In genomic region chr3:53655343-53655742, GRCm38 (mm10) we compare ENCODE assay signal across 10 mouse cellular contexts. TPM values are rescaled to one million over a fixed set of nuclear protein-coding genes. Genes with fewer than 3 reads are reported as not detected.
DNase-seq lines count a peak whose midpoint lies in the region; ATAC-seq and TF ChIP-seq lines count a peak whose summit lies in the region.
"Had no signal": no experiment of that assay in that cellular context is flagged by ENCODE, and none has a peak within 500 bp of the region (broad histone marks: within the 10 kb centered on the region; RNA-seq: fewer than 3 reads in every experiment).

No protein-coding gene starts in this region.

- peaks cover 23% of the 10 kb centered on the region; the same call in 1 of the 2 replicates for H3K9me3 ChIP-seq in lung, embryonic 14.5 days (ENCODE audit: low read depth, low read length)
- peaks cover 17% of the 10 kb centered on the region; the same call in 1 of the 2 replicates for H3K9me3 ChIP-seq in embryonic facial prominence, embryonic 15.5 days (replicated peaks)
- peaks cover 16% of the 10 kb centered on the region; the same call in 1 of the 2 replicates for H3K9me3 ChIP-seq in neural tube, embryonic 12.5 days

- peaks cover 26% of the 10 kb centered on the region for H3K36me3 ChIP-seq in lung, embryonic 14.5 days (ENCODE audit: insufficient read depth)
- peaks cover 15% of the 10 kb centered on the region for H3K36me3 ChIP-seq in embryonic facial prominence, embryonic 15.5 days
- H3K36me3 ChIP-seq in neural tube, embryonic 12.5 days, result no peaks in the 10 kb centered on the region

- peak overlapping the region; percentile 83 for H3K4me2 ChIP-seq in lung, embryonic 14.5 days
- H3K4me2 ChIP-seq in embryonic facial prominence, embryonic 15.5 days (replicated peaks), result peak overlapping the region; percentile 94; the same call in 1 of the 2 replicates
- peak overlapping the region; percentile 100 for H3K4me2 ChIP-seq in neural tube, embryonic 12.5 days (replicated peaks)

- peak; percentile 85 for DNase-seq in heart, adult 11 months
- DNase-seq in heart, postnatal 36 days, result no peak
- DNase-seq in lung, embryonic 14.5 days, result no peak
- no peak for DNase-seq in lung, postnatal 25 days (ENCODE audit: low spot score)
- no peak for DNase-seq in left cerebral cortex, postnatal 36 days (ENCODE audit: low spot score in 2 of 2)
- no peak for DNase-seq in left cerebral cortex, postnatal 25 days (ENCODE audit: low spot score in 2 of 2)

- no peak overlapping the region for H3K27ac ChIP-seq in lung, embryonic 14.5 days (ENCODE audit: low read depth)
- no peak overlapping the region for H3K27ac ChIP-seq in embryonic facial prominence, embryonic 15.5 days (replicated peaks)
- no peak overlapping the region for H3K27ac ChIP-seq in neural tube, embryonic 12.5 days

- 81% methylated on average over 13 of the region's 13 CpGs for WGBS in lung, embryonic 14.5 days
- WGBS in embryonic facial prominence, embryonic 15.5 days, result 87% methylated on average over 13 of the region's 13 CpGs
- WGBS in neural tube, embryonic 12.5 days, result 91% methylated on average over 13 of the region's 13 CpGs

- TF ChIP-seq CTCF in lung, embryonic 14.5 days (IDR thresholded peaks at IDR 0.05; ENCODE audit: low read depth), result no peak

- 0 out of 2 replicates have a peak, but pooled peaks cover 3% of the 10 kb centered on the region for H3K4me1 ChIP-seq in lung, embryonic 14.5 days (ENCODE audit: insufficient read depth)
- peaks cover 25% of the 10 kb centered on the region for H3K4me1 ChIP-seq in embryonic facial prominence, embryonic 15.5 days
- H3K4me1 ChIP-seq in neural tube, embryonic 12.5 days, result peaks cover 20% of the 10 kb centered on the region

- H3K4me3 ChIP-seq in lung, embryonic 14.5 days (ENCODE audit: low read depth, low read length), result peak overlapping the region; percentile 56; the same call in 1 of the 2 replicates
- H3K4me3 ChIP-seq in embryonic facial prominence, embryonic 15.5 days (replicated peaks), result no peak overlapping the region
- no peak overlapping the region for H3K4me3 ChIP-seq in neural tube, embryonic 12.5 days

- intact Hi-C loops in heart, postnatal 36 days (cut with DNase I), result loop anchor here (5.0 kb wide), 2 partner anchors 77 to 128 kb away; no protein-coding TSS in a partner anchor
- intact Hi-C loops in left cerebral cortex, postnatal 36 days (cut with DNase I), result loop anchor here (5.0 kb wide), 2 partner anchors 68 to 128 kb away; no protein-coding TSS in a partner anchor
- intact Hi-C loops in left cerebral cortex, postnatal 25 days (cut with DNase I), result no loop called here

- no peak for ATAC-seq in lung, embryonic 14.5 days (ENCODE audit: insufficient read depth)
- ATAC-seq in embryonic facial prominence, embryonic 15.5 days (ENCODE audit: insufficient number of reproducible peaks, low FRiP score, low TSS enrichment, low read depth), result no peak
- ATAC-seq in neural tube, embryonic 12.5 days (ENCODE audit: low FRiP score, low read depth), result no peak
- ATAC-seq: CD4-positive, CD25-positive, alpha-beta regulatory T cell, adult 4 months; lung, postnatal 0 days had no signal

- peaks cover 18% of the 10 kb centered on the region; the same call in 1 of the 2 replicates for H3K27me3 ChIP-seq in lung, embryonic 14.5 days (ENCODE audit: insufficient read depth, low read length)
- peaks cover 27% of the 10 kb centered on the region for H3K27me3 ChIP-seq in embryonic facial prominence, embryonic 15.5 days
- H3K27me3 ChIP-seq in neural tube, embryonic 12.5 days (replicated peaks), result peaks cover 34% of the 10 kb centered on the region

- H3K9ac ChIP-seq in lung, embryonic 14.5 days, result no peak overlapping the region
- no peak overlapping the region for H3K9ac ChIP-seq in embryonic facial prominence, embryonic 15.5 days
- no peak overlapping the region for H3K9ac ChIP-seq in neural tube, embryonic 12.5 days

RNA-seq across cellular contexts. Expression of gene Frem2, which starts 1.8 kb away (rescaled TPM):
- 10 to 100 TPM in 1 of 2 experiments, 1 to 10 TPM in 1; 6.2 to 10.1 TPM for total RNA-seq in heart, postnatal 36 days (2021)
- 20.4 and 21.5 TPM in 2 replicates for polyA plus RNA-seq in lung, embryonic 14.5 days (2014; fragmentation: Nextera tagmentation; extraction: Ambion mirVana)
- polyA plus RNA-seq in embryonic facial prominence, embryonic 15.5 days (2015; fragmentation: Nextera tagmentation; extraction: Ambion mirVana), result 5.8 and 7.1 TPM in 2 replicates
- polyA plus RNA-seq in neural tube, embryonic 12.5 days (2016; fragmentation: Nextera tagmentation; extraction: Ambion mirVana), result 2.1 and 2.2 TPM in 2 replicates
- total RNA-seq in left cerebral cortex, postnatal 36 days (2021), result 1 to 10 TPM; 1.2 to 1.5 TPM
- 1 to 10 TPM; 1.4 to 1.5 TPM for total RNA-seq in left cerebral cortex, postnatal 25 days (2021)
- polyA plus RNA-seq: CD4-positive, CD25-positive, alpha-beta regulatory T cell, adult 4 months had no signal
